ENCODE assay signal across 25 mouse cellular contexts in genomic region chr8:126381299-126381698, GRCm38 (mm10).
"Had no signal": no experiment of that assay in that cellular context is flagged by ENCODE, and none has a peak within 500 bp of the region (broad histone marks: within the 10 kb centered on the region; RNA-seq: fewer than 3 reads in every experiment).

No protein-coding gene starts in this region.

- H3K9me3 ChIP-seq: heart, embryonic 10.5 days; heart, embryonic 12.5 days; hindbrain, embryonic 10.5 days; hindbrain, embryonic 12.5 days; limb, embryonic 10.5 days; limb, embryonic 12.5 days; liver, embryonic 13.5 days; liver, embryonic 15.5 days had no signal

- H3K4me3 ChIP-seq: heart, embryonic 10.5 days; heart, embryonic 12.5 days; hindbrain, embryonic 10.5 days; hindbrain, embryonic 12.5 days; layer of hippocampus, adult 2 months; left cerebral cortex, adult 2 months; limb, embryonic 10.5 days; limb, embryonic 12.5 days; liver, embryonic 13.5 days; liver, embryonic 15.5 days had no signal

- H3K27ac ChIP-seq: heart, embryonic 10.5 days; hindbrain, embryonic 10.5 days; hindbrain, embryonic 12.5 days; hindbrain, embryonic 14.5 days; layer of hippocampus, adult 2 months; left cerebral cortex, adult 2 months; limb, embryonic 10.5 days; limb, embryonic 12.5 days; liver, embryonic 13.5 days; liver, embryonic 15.5 days had no signal

- H3K27me3 ChIP-seq: hindbrain, embryonic 12.5 days; limb, embryonic 12.5 days; liver, embryonic 13.5 days; liver, embryonic 15.5 days had no signal

- H3K4me2 ChIP-seq: heart, embryonic 12.5 days; hindbrain, embryonic 12.5 days; hindbrain, embryonic 14.5 days; limb, embryonic 12.5 days; liver, embryonic 11.5 days; liver, embryonic 13.5 days; liver, embryonic 15.5 days had no signal

- H3K9ac ChIP-seq: forebrain, postnatal 0 days; heart, embryonic 12.5 days; hindbrain, embryonic 12.5 days; hindbrain, embryonic 14.5 days; limb, embryonic 12.5 days; liver, embryonic 13.5 days; liver, embryonic 15.5 days; liver, postnatal 0 days had no signal

- ATAC-seq: forebrain, postnatal 0 days; hindbrain, embryonic 16.5 days; inflammation-experienced regulatory T-cells, adult 6 months; intestine, embryonic 16.5 days; liver, postnatal 0 days had no signal

- DNase-seq: forebrain, postnatal 0 days; gastrocnemius, postnatal 14 days; gastrocnemius, postnatal 36 days; heart, adult 18-20 months; heart, postnatal 10 days; heart, postnatal 4 days; kidney, postnatal 25 days; kidney, postnatal 4 days; liver; liver, embryonic 13.5 days; liver, postnatal 0 days had no signal

- H3K4me1 ChIP-seq: heart, embryonic 10.5 days; heart, embryonic 12.5 days; hindbrain, embryonic 10.5 days; hindbrain, embryonic 12.5 days; limb, embryonic 10.5 days; limb, embryonic 12.5 days; liver, embryonic 13.5 days; liver, embryonic 15.5 days had no signal

- H3K36me3 ChIP-seq: heart, embryonic 10.5 days; heart, embryonic 12.5 days; hindbrain, embryonic 10.5 days; hindbrain, embryonic 12.5 days; limb, embryonic 10.5 days; limb, embryonic 12.5 days; liver, embryonic 13.5 days; liver, embryonic 15.5 days had no signal
